Mouse (Mus musculus) limb, embryonic 12.5 days (tissue): ENCODE results near the gene Homer2. TPM values are rescaled to one million over a fixed set of nuclear protein-coding genes. Genes with fewer than 3 reads are reported as not detected.

Experiments
- ATAC-seq: fragments of 200-750 bp; cut with Nextera tagmentation; 2 replicates; pipeline ENCODE4 v1.8.0; 2017; ENCODE audit warnings: low read depth, moderate TSS enrichment; ENCODE audit not compliant: insufficient number of reproducible peaks, insufficient read depth, low FRiP score, low TSS enrichment
- H3K27ac ChIP-seq: fragments of 300-500 bp; sonication (generic); 2 replicates; pipeline ENCODE4 v1.5.1; 2016; ENCODE audit warnings: mild to moderate bottlenecking, moderate library complexity
- H3K27me3 ChIP-seq: fragments of 300-500 bp; sonication (generic); 2 replicates; pipeline ENCODE4 v1.6.1; 2016; ENCODE audit warnings: mild to moderate bottlenecking, moderate library complexity
- H3K36me3 ChIP-seq: fragments of 300-500 bp; sonication (generic); 2 replicates; pipeline ENCODE4 v1.6.1; 2016; ENCODE audit warnings: mild to moderate bottlenecking, moderate library complexity
- H3K4me1 ChIP-seq: fragments of 300-500 bp; sonication (generic); replicated peaks from 2 replicates; pipeline ENCODE4 v1.6.1; 2016
- H3K4me2 ChIP-seq: fragments of 300-500 bp; sonication (generic); 2 replicates; pipeline ENCODE4 v1.6.1; 2016; ENCODE audit warnings: mild to moderate bottlenecking, moderate library complexity
- H3K4me3 ChIP-seq: fragments of 300-500 bp; sonication (generic); replicated peaks from 2 replicates; pipeline ENCODE4 v1.5.1; 2016; ENCODE audit warnings: mild to moderate bottlenecking
- H3K9ac ChIP-seq: fragments of 300-500 bp; sonication (generic); replicated peaks from 2 replicates; pipeline ENCODE4 v1.6.1; 2016; ENCODE audit warnings: mild to moderate bottlenecking, moderate library complexity
- H3K9me3 ChIP-seq: fragments of 300-500 bp; sonication (generic); 2 replicates; pipeline ENCODE4 v1.6.1; 2016; ENCODE audit warnings: mild to moderate bottlenecking, moderate library complexity
- WGBS: fragments of 180-500 bp; shearing (Covaris S2); methylation state at CpG from one replicate; pipeline ENCODE4 v1.1.7; 2016; 5-methylcytosine and 5-hydroxymethylcytosine counted together
- polyA plus RNA-seq: library from polyadenylated mRNA; unstranded; fragments of >200 nt; fragmentation: Nextera tagmentation; extraction: Ambion mirVana; gene quantifications from 2 replicates; pipeline ENCODE4 v1.2.1, GENCODE M21; 2016

Homer2 gene
- polyA plus RNA-seq, 1 experiment from 2014 or later = 46.7 TPM

DNA sequence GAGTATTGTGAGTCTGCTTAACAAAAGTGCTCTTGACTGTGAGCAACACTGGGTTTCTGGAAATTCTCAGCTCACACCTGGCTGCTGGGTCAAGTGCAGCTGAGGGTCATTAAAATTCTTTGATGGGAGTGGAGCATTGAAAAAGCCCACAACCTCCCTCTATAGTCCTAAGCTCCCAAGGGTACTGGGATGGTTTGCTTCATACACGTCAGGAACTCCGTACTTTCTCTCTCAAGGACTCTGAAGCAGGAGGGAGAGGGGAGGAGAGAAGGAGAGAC is 19.3 kb upstream of the Homer2 start:
- no peaks in the 10 kb centered on the region for H3K36me3 ChIP-seq
- H3K27me3 ChIP-seq = no peaks in the 10 kb centered on the region
- H3K9ac ChIP-seq = no peak overlapping the region
- no peak overlapping the region for H3K4me3 ChIP-seq
- 5% methylated on average over 2 of the region's 2 CpGs for WGBS
- H3K4me2 ChIP-seq = peak overlapping the region; percentile 11; the same call in 1 of the 2 replicates
- peaks cover 41% of the 10 kb centered on the region for H3K4me1 ChIP-seq
- peak overlapping the region; percentile 81; the same call in 1 of the 2 replicates for H3K27ac ChIP-seq
- no peaks in the 10 kb centered on the region for H3K9me3 ChIP-seq
- peak; percentile 88 for ATAC-seq

DNA sequence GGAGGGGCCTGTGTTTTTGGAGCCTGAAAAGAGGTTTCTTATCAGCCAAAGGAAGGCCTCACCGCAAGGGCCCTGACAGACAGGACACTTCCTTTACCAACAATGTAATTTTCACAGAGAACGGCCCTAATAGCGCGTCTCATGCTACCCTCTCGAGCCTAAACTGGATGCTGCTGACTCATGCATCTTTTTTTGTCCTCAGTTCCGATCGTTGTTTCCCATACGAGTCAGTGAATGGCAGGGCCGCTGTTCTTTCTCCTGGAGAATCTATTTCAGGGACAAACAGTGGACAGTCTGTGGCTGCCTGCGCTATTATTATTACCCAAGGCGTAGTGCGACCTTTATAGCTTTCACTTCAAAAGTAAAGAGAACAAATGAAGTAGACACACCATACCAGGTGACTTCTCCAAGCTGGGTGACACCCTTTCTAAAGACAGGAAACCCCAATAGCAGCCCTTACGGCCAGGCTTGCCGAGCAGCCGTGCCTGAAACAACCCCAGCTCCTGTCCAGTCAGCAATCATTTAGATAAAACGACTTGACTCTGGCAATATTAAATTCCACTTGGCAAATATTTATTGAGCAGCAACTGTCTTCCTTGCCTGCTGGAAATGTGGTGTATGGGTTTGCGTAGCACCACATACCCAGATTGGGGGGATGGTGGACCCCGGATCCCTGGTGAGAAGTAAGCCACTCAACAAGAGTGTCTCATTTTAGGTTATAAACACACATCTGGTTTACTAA is 18.8 kb upstream of the Homer2 start:
- Histone ChIP-seq H3K27ac (peak overlapping the region; percentile 81), H3K4me1 (peaks cover 45% of the 10 kb centered on the region), H3K9ac (no peak overlapping the region), H3K4me3 (no peak overlapping the region), H3K36me3 (no peaks in the 10 kb centered on the region), H3K27me3 (no peaks in the 10 kb centered on the region), H3K9me3 (no peaks in the 10 kb centered on the region), H3K4me2 (peak overlapping the region; percentile 11)
- WGBS = 41% methylated on average over 18 of the region's 18 CpGs
- peak; percentile 92 for ATAC-seq

GRCm38 (mm10) chr7:81723851-81724250 is 16.5 kb upstream of the Homer2 start:
- no peak for ATAC-seq

DNA sequence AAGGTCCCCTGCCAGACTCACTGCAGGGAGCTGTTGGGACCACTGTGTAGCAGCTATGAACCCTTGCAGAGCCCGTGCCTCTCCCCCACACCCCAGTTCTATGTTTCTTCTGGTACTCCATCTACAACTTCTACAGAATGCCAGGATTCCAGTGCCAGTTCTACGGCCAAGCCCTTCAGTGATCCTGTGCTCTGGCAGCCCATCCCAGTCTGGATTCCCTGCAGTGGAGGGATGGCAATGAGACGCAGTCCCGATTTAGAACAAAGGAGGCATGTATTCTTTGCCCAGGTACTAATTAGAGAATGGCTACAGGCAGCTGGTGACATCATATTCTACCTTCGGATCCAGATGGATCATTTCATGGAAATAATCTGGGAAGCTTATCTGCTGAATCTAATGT is 13.9 kb upstream of the Homer2 start:
- no peak overlapping the region for H3K4me2 ChIP-seq
- no peaks in the 10 kb centered on the region for H3K27me3 ChIP-seq
- WGBS = 67% methylated on average over 5 of the region's 5 CpGs
- H3K36me3 ChIP-seq = no peaks in the 10 kb centered on the region
- H3K9me3 ChIP-seq = no peaks in the 10 kb centered on the region
- H3K9ac ChIP-seq = no peak overlapping the region
- no peak overlapping the region for H3K4me3 ChIP-seq
- peaks cover 31% of the 10 kb centered on the region for H3K4me1 ChIP-seq
- no peak for ATAC-seq
- H3K27ac ChIP-seq = no peak overlapping the region

More at GRCm38 (mm10) chr7:81723851-81724250, 16.5 kb upstream of the Homer2 start:
- no peak overlapping the region for H3K27ac ChIP-seq
- H3K9ac ChIP-seq = no peak overlapping the region
- WGBS = 95% methylated on average over 10 of the region's 10 CpGs
- H3K4me3 ChIP-seq = no peak overlapping the region
- no peaks in the 10 kb centered on the region for H3K27me3 ChIP-seq
- H3K9me3 ChIP-seq = no peaks in the 10 kb centered on the region
- H3K4me2 ChIP-seq = no peak overlapping the region
- peaks cover 45% of the 10 kb centered on the region for H3K4me1 ChIP-seq
- H3K36me3 ChIP-seq = no peaks in the 10 kb centered on the region

GRCm38 (mm10) chr7:81719216-81719661 is 11.9 kb upstream of the Homer2 start:
- Histone ChIP-seq H3K27ac (no peak overlapping the region), H3K36me3 (no peaks in the 10 kb centered on the region), H3K4me1 (peaks cover 22% of the 10 kb centered on the region), H3K27me3 (no peaks in the 10 kb centered on the region), H3K9ac (no peak overlapping the region), H3K9me3 (no peaks in the 10 kb centered on the region), H3K4me3 (no peak overlapping the region), H3K4me2 (no peak overlapping the region)
- 91% methylated on average over 1 of the region's 1 CpGs for WGBS
- no peak for ATAC-seq

- no peak for ATAC-seq
- no peaks in the 10 kb centered on the region for H3K9me3 ChIP-seq
- H3K4me1 ChIP-seq = peaks cover 22% of the 10 kb centered on the region
- H3K4me3 ChIP-seq = no peak overlapping the region
- no peak overlapping the region for H3K4me2 ChIP-seq
- no peaks in the 10 kb centered on the region for H3K36me3 ChIP-seq
- H3K27me3 ChIP-seq = no peaks in the 10 kb centered on the region
- 71% methylated on average over 1 of the region's 1 CpGs for WGBS
- no peak overlapping the region for H3K9ac ChIP-seq
- no peak overlapping the region for H3K27ac ChIP-seq
Measured at GRCm38 (mm10) chr7:81718657-81719056, 11.3 kb upstream of the Homer2 start.

DNA sequence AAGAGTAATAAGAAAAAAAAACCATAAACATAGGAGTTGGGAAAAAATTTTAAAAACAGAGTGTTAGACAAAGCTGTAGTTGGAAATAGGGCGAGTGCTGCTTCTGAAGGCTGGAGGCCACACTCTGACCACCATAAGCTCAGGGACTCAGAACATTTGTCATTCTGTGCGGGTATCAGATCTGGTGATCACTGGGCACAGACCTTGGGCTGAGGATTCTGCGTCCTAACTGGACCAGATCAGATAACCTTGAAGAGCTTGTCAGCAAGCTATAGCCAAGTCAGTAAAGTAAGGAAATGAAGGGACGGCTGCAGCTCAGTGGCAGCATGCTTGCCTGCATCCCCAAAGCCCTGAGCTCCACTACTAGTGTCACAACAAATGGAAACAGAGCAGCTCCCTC is 2.8 kb upstream of the Homer2 start:
- peaks cover 8% of the 10 kb centered on the region for H3K4me1 ChIP-seq
- no peak overlapping the region for H3K9ac ChIP-seq
- WGBS = 87% methylated on average over 4 of the region's 4 CpGs
- peaks cover 8% of the 10 kb centered on the region; the same call in 1 of the 2 replicates for H3K9me3 ChIP-seq
- no peak for ATAC-seq
- no peaks in the 10 kb centered on the region for H3K36me3 ChIP-seq
- no peak overlapping the region for H3K4me2 ChIP-seq
- peaks cover 39% of the 10 kb centered on the region for H3K27me3 ChIP-seq
- H3K4me3 ChIP-seq = no peak overlapping the region
- no peak overlapping the region for H3K27ac ChIP-seq

DNA sequence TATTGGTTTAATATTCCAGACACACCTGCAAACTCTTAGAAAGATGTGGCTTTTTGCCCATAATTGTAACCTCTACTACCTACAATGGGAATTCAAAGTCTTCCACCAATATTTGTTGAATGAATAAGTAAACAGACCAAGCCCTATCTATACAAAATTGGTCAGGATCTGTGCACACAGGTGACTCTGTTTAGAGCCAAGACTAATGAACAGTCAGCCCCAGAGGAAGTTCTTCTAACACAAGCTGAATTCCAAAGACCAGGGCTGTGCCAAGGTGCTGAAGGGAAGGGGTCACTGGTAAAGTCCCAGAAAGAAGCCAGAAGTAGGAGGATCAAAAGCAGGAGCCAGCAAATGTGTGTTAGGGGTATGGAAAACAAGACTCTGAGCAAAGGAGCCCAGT is 838 bp upstream of the Homer2 start:
- H3K27ac ChIP-seq = no peak overlapping the region
- H3K4me1 ChIP-seq = peaks cover 14% of the 10 kb centered on the region
- H3K9me3 ChIP-seq = peaks cover 8% of the 10 kb centered on the region; the same call in 1 of the 2 replicates
- H3K9ac ChIP-seq = no peak overlapping the region
- no peak for ATAC-seq
- peaks cover 3% of the 10 kb centered on the region; the same call in 1 of the 2 replicates for H3K36me3 ChIP-seq
- H3K4me2 ChIP-seq = no peak overlapping the region
- peaks cover 56% of the 10 kb centered on the region for H3K27me3 ChIP-seq
- H3K4me3 ChIP-seq = no peak overlapping the region

DNA sequence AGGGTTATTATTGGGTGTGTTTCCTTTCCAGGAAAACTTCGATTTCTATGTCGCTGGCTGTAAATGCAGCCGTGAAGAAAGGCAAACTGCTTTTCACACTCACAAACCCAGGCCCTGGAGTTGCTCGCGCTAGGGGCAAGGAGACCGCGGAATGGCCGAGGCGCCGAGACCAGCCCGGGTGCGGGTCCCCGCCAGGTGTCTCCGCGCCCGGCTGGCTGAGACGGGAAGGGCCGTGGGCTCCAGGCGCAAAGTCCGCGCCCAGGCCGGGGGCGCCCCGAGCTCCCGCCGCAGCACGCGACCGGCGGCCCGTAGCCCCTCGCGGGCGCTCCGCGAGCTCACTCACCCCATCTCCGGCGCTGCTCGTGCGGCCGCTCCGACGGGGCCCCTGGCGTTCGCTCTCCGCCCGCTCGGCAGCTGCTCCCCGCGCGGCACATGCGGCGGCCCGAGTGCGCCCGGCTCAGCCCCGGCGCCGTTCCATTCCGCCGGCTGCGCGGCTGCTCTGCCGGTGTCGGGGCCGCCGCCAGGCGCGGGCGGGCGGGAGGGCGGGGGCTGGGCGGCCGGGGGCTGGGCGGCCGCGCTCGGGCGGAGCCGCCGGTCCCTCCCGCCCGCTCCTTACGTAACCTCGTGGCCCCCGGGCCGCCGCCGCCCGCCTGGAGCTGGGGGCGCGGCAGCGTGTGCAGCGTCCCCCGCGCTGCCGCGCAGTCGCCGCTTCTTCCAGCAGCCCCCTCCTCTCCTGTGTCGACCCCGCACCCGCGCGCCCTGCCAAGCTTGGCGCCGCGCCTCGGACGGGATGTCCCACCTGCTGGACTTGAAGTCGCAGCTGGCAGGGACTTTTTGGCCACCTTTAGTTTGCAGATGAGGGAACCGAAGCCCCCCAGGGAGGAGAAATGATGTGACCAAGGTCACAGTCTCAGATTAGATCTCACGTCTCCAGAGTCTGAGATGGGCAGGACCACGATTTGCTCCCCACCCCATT is 623 bp downstream of the Homer2 start:
- Histone ChIP-seq H3K4me1 (peaks cover 18% of the 10 kb centered on the region), H3K27ac (peak overlapping the region; percentile 79), H3K27me3 (peaks cover 56% of the 10 kb centered on the region), H3K36me3 (peaks cover 3% of the 10 kb centered on the region; the same call in 1 of the 2 replicates), H3K9ac (peak overlapping the region; percentile 79), H3K4me3 (peak overlapping the region; percentile 69), H3K9me3 (peaks cover 8% of the 10 kb centered on the region; the same call in 1 of the 2 replicates), H3K4me2 (peak overlapping the region; percentile 85)
- peak; percentile 71; the same call in 1 of the 2 replicates for ATAC-seq
- WGBS = under 1% methylated on average over 95 of the region's 114 CpGs

GRCm38 (mm10) chr7:81706027-81706415 is 1.3 kb downstream of the Homer2 start:
- WGBS = 26% methylated on average over 12 of the region's 12 CpGs
- no peak for ATAC-seq

GRCm38 (mm10) chr7:81698357-81698756 is 9.0 kb downstream of the Homer2 start:
- Histone ChIP-seq H3K27me3 (0 out of 2 replicates have a peak, but pooled peaks cover 2% of the 10 kb centered on the region), H3K36me3 (no peaks in the 10 kb centered on the region; the same call in 1 of the 2 replicates), H3K4me1 (peaks cover 18% of the 10 kb centered on the region), H3K4me3 (no peak overlapping the region), H3K9ac (no peak overlapping the region), H3K27ac (no peak overlapping the region), H3K4me2 (no peak overlapping the region), H3K9me3 (no peaks in the 10 kb centered on the region)
- no peak for ATAC-seq
- 90% methylated on average over 13 of the region's 13 CpGs for WGBS

More at GRCm38 (mm10) chr7:81706027-81706415, 1.3 kb downstream of the Homer2 start:
- H3K4me3 ChIP-seq = peak overlapping the region; percentile 69
- H3K4me1 ChIP-seq = peaks cover 22% of the 10 kb centered on the region
- H3K36me3 ChIP-seq = peaks cover 3% of the 10 kb centered on the region; the same call in 1 of the 2 replicates
- peaks cover 8% of the 10 kb centered on the region; the same call in 1 of the 2 replicates for H3K9me3 ChIP-seq
- peak overlapping the region; percentile 79 for H3K27ac ChIP-seq
- peak overlapping the region; percentile 79 for H3K9ac ChIP-seq
- peak overlapping the region; percentile 85 for H3K4me2 ChIP-seq
- peaks cover 56% of the 10 kb centered on the region for H3K27me3 ChIP-seq
